Mouse (Mus musculus) limb, embryonic 11.5 days (tissue): ENCODE results near the gene March8. TPM values are rescaled to one million over a fixed set of nuclear protein-coding genes. Genes with fewer than 3 reads are reported as not detected.
A peak's percentile ranks its signal among the peaks of the same experiment; 100 is the strongest.

ENCODE experiments used
- ATAC-seq: fragments of 200-750 bp; cut with Nextera tagmentation; 2 replicates; pipeline ENCODE4 v1.8.0; 2017; ENCODE audit warnings: low read depth; ENCODE audit not compliant: insufficient number of reproducible peaks, low FRiP score, low TSS enrichment
- DNase-seq: peaks from one replicate; pipeline ENCODE4 v3.0.0-alpha.2; 2015; ENCODE audit warnings: low spot score
- H3K27ac ChIP-seq: fragments of 300-500 bp; sonication (generic); replicated peaks from 2 replicates; pipeline ENCODE4 v1.5.1; 2014; ENCODE audit warnings: low read depth, mild to moderate bottlenecking, low read length
- H3K27me3 ChIP-seq: fragments of 300-500 bp; sonication (generic); 2 replicates; pipeline ENCODE4 v1.6.1; 2014; ENCODE audit warnings: mild to moderate bottlenecking, low read length, mixed read lengths; ENCODE audit not compliant: control insufficient read depth, insufficient read depth
- H3K36me3 ChIP-seq: fragments of 300-500 bp; sonication (generic); 2 replicates; pipeline ENCODE4 v1.6.1; 2014; ENCODE audit warnings: mild to moderate bottlenecking, low read length, moderate library complexity, mixed read lengths; ENCODE audit not compliant: control insufficient read depth, insufficient read depth
- H3K4me1 ChIP-seq: fragments of 300-500 bp; sonication (generic); 2 replicates; pipeline ENCODE4 v1.6.1; 2014; ENCODE audit warnings: low read length, mixed read lengths; ENCODE audit not compliant: control insufficient read depth, insufficient read depth
- H3K4me2 ChIP-seq: fragments of 300-500 bp; sonication (generic); 2 replicates; pipeline ENCODE4 v1.6.1; 2014; ENCODE audit warnings: low read depth, mild to moderate bottlenecking, moderate library complexity; ENCODE audit not compliant: severe bottlenecking
- H3K4me3 ChIP-seq: fragments of 300-500 bp; sonication (generic); 2 replicates; pipeline ENCODE4 v1.5.1; 2014; ENCODE audit warnings: low read depth, low read length
- H3K9ac ChIP-seq: fragments of 300-500 bp; sonication (generic); 2 replicates; pipeline ENCODE4 v1.6.1; 2014; ENCODE audit warnings: mild to moderate bottlenecking, low read length
- H3K9me3 ChIP-seq: fragments of 300-500 bp; sonication (generic); 2 replicates; pipeline ENCODE4 v1.6.1; 2016; ENCODE audit warnings: low read length; ENCODE audit not compliant: control insufficient read depth
- WGBS: fragments of 180-500 bp; shearing (Covaris S2); extraction: QIAGEN DNeasy Blood & Tissue Kit; methylation state at CpG from one replicate; pipeline ENCODE4 v1.1.7; 2014; 5-methylcytosine and 5-hydroxymethylcytosine counted together
- polyA plus RNA-seq: library from polyadenylated mRNA; unstranded; fragments of >200 nt; fragmentation: Nextera tagmentation; extraction: Ambion mirVana; gene quantifications from 2 replicates; pipeline ENCODE4 v1.2.1, GENCODE M21; 2014

March8 gene
- polyA plus RNA-seq, 1 experiment from 2014 or later = 17.0 TPM

DNA sequence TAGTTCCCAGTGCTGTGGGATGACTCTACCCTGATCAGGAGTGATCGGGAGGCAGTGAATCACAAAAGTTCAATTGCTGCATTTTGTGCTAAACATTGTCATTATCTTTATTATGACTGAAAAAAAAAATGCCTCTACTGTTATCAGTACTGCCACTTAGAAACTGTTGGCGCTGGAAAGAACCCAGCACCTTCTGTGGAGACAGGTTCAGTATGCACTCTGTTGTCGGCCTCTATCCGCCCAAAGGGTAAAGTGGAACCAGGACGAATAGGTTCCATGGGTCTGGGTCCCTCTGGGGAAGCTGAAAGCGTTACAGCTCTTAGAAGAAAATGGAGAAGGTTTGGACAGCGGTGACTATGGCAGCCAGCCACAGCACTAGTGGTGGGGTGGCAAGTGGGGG lies 41.1 kb downstream of the March8 start:
- H3K9me3 ChIP-seq = no peaks in the 10 kb centered on the region
- H3K9ac ChIP-seq = no peak overlapping the region
- H3K4me2 ChIP-seq = no peak overlapping the region
- no peaks in the 10 kb centered on the region for H3K4me1 ChIP-seq
- no peak overlapping the region for H3K27ac ChIP-seq
- WGBS = 89% methylated on average over 7 of the region's 7 CpGs
- H3K4me3 ChIP-seq = no peak overlapping the region
- no peaks in the 10 kb centered on the region for H3K27me3 ChIP-seq
- ATAC-seq (no peak), DNase-seq (no peak)
- no peaks in the 10 kb centered on the region for H3K36me3 ChIP-seq

DNA sequence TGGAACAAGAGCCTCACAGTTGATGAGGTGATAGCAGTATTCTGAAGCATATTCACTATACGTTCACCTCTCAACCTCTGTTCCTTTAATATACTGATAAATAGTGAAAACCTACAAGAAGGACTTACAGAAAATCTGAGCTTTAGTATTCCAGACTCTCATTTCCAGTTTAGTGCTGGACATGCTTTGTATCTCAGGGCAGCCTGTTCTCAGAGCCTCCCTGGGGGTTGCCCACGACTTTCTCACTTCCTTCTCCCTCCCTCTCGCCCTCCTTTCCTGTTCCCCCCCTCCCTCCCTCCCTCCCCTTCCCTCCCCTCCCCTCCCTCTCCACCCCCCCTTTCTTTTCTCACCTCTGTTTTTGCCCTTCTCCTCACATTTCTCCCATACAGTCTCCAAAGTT lies 42.3 kb downstream of the March8 start:
- Histone ChIP-seq H3K4me2 (no peak overlapping the region), H3K4me3 (no peak overlapping the region), H3K27me3 (no peaks in the 10 kb centered on the region), H3K9me3 (no peaks in the 10 kb centered on the region), H3K27ac (no peak overlapping the region), H3K36me3 (no peaks in the 10 kb centered on the region), H3K4me1 (peaks cover under 1% of the 10 kb centered on the region; the same call in 1 of the 2 replicates), H3K9ac (no peak overlapping the region)
- WGBS = 44% methylated on average over 3 of the region's 3 CpGs
- ATAC-seq (no peak), DNase-seq (no peak)

DNA sequence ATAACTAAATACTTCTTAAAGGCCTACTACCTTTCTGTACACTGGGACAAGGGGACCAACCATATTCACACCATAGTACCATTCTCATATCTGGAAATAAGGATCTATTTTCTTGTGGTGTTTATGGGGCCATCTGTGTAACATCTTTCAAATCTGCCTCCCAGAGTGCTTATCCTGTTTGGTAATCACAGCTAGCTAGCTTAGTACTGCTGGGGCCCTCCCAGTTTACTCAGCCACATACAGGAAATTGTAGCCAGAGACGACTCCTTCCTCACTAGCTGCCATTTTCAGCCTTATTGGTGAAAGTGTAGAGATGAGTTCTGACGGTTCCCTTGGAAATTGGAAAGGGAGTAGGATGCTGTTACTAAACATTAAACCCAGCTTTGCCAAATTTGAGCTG lies 43.8 kb downstream of the March8 start:
- Histone ChIP-seq H3K4me1 (peaks cover 6% of the 10 kb centered on the region), H3K27me3 (no peaks in the 10 kb centered on the region), H3K9ac (no peak overlapping the region), H3K36me3 (no peaks in the 10 kb centered on the region), H3K4me2 (no peak overlapping the region), H3K9me3 (no peaks in the 10 kb centered on the region), H3K4me3 (no peak overlapping the region), H3K27ac (no peak overlapping the region)
- DNase-seq = no peak
- WGBS = 59% methylated on average over 2 of the region's 2 CpGs
- no peak for ATAC-seq

GRCm38 (mm10) chr6:116383582-116383981 lies 45.8 kb downstream of the March8 start:
- H3K4me2 ChIP-seq = no peak overlapping the region
- 94% methylated on average over 10 of the region's 10 CpGs for WGBS
- peaks cover 6% of the 10 kb centered on the region for H3K4me1 ChIP-seq
- no peaks in the 10 kb centered on the region for H3K9me3 ChIP-seq
- no peak for ATAC-seq
- H3K9ac ChIP-seq = no peak overlapping the region
- H3K36me3 ChIP-seq = no peaks in the 10 kb centered on the region
- H3K4me3 ChIP-seq = no peak overlapping the region
- no peak for DNase-seq
- H3K27ac ChIP-seq = no peak overlapping the region
- H3K27me3 ChIP-seq = no peaks in the 10 kb centered on the region

DNA sequence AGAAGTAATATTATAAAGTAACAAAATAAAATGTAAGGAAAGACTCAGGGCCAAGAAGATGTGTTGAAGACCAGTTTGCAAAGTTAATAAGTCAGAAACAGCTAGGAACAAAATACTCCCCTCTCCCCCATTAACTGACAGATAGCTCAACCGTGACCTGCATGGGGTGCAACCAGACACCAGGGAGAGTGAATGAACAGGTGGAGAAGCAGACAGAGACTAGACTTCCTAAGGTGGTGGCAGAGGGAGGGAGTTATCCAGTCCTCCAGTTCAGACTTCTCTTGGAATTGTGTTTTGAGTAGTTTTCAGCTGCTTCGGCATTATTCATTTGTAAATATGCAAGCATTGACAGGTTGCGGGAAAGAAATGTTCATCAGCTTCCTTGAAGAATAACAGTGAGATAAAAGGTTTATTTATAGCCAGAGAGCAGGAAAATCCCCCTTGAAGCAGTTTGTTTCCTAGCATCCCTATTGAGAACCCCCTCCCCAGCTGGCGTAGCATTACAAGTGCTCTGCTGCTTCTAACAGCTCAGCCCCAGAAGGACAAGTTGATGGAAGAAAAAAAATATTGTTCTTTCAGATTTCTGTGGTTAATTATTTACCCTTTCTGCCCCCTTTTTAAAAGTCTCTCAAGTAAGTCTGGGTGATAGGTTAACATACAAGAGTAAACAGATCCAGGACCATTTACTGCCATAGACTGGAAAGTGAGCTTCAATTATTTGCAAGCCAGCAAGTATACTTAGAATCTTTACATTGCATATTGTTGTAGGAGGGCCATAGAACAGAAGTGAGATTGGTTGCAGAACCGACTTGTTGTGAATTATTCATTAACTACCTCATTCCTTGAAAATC lies 47.6 kb downstream of the March8 start:
- Histone ChIP-seq H3K4me1 (peaks cover 6% of the 10 kb centered on the region), H3K9ac (no peak overlapping the region), H3K27me3 (no peaks in the 10 kb centered on the region), H3K36me3 (no peaks in the 10 kb centered on the region), H3K4me2 (no peak overlapping the region), H3K4me3 (no peak overlapping the region), H3K9me3 (no peaks in the 10 kb centered on the region), H3K27ac (no peak overlapping the region)
- 43% methylated on average over 5 of the region's 5 CpGs for WGBS
- ATAC-seq (no peak), DNase-seq (no peak)

GRCm38 (mm10) chr6:116386045-116386415 lies 48.2 kb downstream of the March8 start:
- DNase-seq = no peak
- H3K4me2 ChIP-seq = no peak overlapping the region
- peaks cover 6% of the 10 kb centered on the region for H3K4me1 ChIP-seq
- H3K9ac ChIP-seq = no peak overlapping the region
- H3K9me3 ChIP-seq = no peaks in the 10 kb centered on the region
- no peak overlapping the region for H3K27ac ChIP-seq
- H3K36me3 ChIP-seq = no peaks in the 10 kb centered on the region
- peak; percentile 54; the same call in 1 of the 2 replicates for ATAC-seq
- H3K27me3 ChIP-seq = no peaks in the 10 kb centered on the region
- no peak overlapping the region for H3K4me3 ChIP-seq
- WGBS = 47% methylated on average over 4 of the region's 4 CpGs

- Histone ChIP-seq H3K27ac (no peak overlapping the region), H3K4me1 (peaks cover 6% of the 10 kb centered on the region), H3K9me3 (no peaks in the 10 kb centered on the region), H3K4me3 (no peak overlapping the region), H3K4me2 (no peak overlapping the region), H3K27me3 (no peaks in the 10 kb centered on the region), H3K9ac (no peak overlapping the region), H3K36me3 (no peaks in the 10 kb centered on the region)
- no peak for DNase-seq
- ATAC-seq = no peak
- WGBS = 82% methylated on average over 3 of the region's 3 CpGs
Measured at GRCm38 (mm10) chr6:116386506-116386905, 48.7 kb downstream of the March8 start.

- Histone ChIP-seq H3K4me2 (no peak overlapping the region), H3K4me1 (peaks cover 6% of the 10 kb centered on the region), H3K9me3 (no peaks in the 10 kb centered on the region), H3K36me3 (no peaks in the 10 kb centered on the region), H3K27me3 (no peaks in the 10 kb centered on the region), H3K4me3 (no peak overlapping the region), H3K27ac (no peak overlapping the region), H3K9ac (no peak overlapping the region)
- DNase-seq (no peak), ATAC-seq (no peak)
- WGBS = 89% methylated on average over 1 of the region's 1 CpGs
Measured at GRCm38 (mm10) chr6:116388068-116388467, 50.2 kb downstream of the March8 start.

DNA sequence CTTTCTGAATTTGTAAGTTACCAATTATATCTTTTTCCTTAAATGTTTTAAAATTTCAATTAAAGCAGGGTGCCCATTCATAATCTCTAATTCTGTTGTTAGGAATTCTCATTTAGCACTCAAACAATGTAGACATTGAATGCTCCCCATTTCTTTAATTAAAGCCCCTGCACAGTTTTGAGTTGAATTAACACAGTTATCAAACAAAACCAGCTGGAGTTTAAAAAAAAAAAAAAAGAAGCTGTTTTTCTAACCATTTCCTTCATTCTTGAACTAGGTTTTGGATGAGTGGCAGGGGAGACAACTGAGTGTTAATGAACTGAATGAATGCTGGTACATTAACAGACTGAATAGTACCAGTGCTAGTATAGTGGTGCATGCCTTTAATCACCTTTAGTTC lies 51.7 kb downstream of the March8 start:
- Histone ChIP-seq H3K4me1 (peaks cover 6% of the 10 kb centered on the region), H3K27ac (no peak overlapping the region), H3K27me3 (no peaks in the 10 kb centered on the region), H3K9ac (no peak overlapping the region), H3K9me3 (no peaks in the 10 kb centered on the region), H3K4me3 (no peak overlapping the region), H3K4me2 (no peak overlapping the region), H3K36me3 (no peaks in the 10 kb centered on the region)
- no peak for DNase-seq
- ATAC-seq = no peak
